Mouse (Mus musculus): ENCODE measurements at regions not wholly inside any gene's neighbourhood (a gene's known extent, or its start where the extent isn't known, plus 50 kb on each side); places are given as distances from the start of the nearest gene placed in this dataset.
"Not testable (repeated sequence)": the region's sequence is repeated elsewhere in the genome, so short reads cannot be mapped to it uniquely, and the experiment has no call there.

DNA sequence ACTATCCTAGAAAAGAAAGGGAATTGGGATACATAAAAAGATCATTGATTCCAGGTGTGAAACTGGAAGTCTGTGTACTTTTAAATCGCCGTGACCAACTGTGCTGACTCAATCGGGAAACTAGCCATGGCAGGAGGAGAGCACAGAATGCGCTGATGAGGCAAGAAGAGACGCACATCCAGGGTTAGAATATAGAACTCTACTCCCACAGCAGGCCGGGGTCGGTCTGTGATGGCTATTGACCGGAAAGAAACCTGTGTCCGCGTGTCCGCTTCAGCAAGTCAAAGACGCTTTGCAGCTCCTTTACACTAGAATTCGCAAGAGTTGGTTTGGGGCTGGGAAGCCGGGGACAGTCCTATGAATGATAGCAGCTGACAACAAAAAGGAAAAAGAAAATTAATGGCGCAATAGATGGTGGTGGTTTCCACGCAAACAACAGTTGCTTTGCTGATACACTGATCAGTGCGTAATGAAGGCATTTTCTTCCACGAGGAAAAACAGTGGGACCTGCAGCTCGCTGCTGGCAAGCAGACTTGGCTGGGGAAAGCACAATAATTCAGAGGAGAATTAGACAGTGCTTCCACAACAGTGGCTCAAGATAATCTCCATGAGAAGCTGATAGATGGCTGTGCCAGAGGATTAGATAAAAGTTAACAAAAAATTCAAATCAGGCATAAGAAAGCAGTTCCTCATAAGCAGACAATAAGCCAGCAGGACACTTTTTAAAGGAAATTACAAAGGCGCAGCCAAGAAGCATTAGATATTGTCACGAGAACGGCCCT is 1029.8 kb downstream of the Defb40 start:
- Histone ChIP-seq H3K4me1 (ENCODE audit: control insufficient read depth in 2 of 2, insufficient read depth in 2 of 2, low read length in 2 of 2, poor library complexity in 1 of 2) (no peaks in the 10 kb centered on the region), H3K4me3 (ENCODE audit: insufficient read depth in 1 of 2, low read depth in 1 of 2, low read length in 2 of 2, poor library complexity in 1 of 2, severe bottlenecking in 1 of 2) (no peak overlapping the region), H3K9ac (ENCODE audit: insufficient read depth, low read depth, low read length, poor library complexity, severe bottlenecking) (no peak overlapping the region), H3K9me3 (ENCODE audit: control insufficient read depth, insufficient read depth, low read depth, low read length) (no peaks in the 10 kb centered on the region), H3K27ac (ENCODE audit: insufficient read depth, low read depth, low read length, poor library complexity, severe bottlenecking) (no peak overlapping the region), H3K36me3 (ENCODE audit: control insufficient read depth, insufficient read depth, low read length, poor library complexity, severe bottlenecking) (no peaks in the 10 kb centered on the region)
- in situ Hi-C loops (cut with MboI; ENCODE audit: low sequenced_read_pairs in 2 of 2, unreplicated experiment in 2 of 2) = no loop called here
- TF ChIP-seq CHD2 (IDR thresholded peaks at IDR 0.05; ENCODE audit: low read depth, low read length) = no peak
- TF ChIP-seq HCFC1 (IDR thresholded peaks at IDR 0.05; ENCODE audit: borderline replicate concordance, insufficient read depth, low read length) = no peak
- no peak for DNase-seq (ENCODE audit: low read depth, low spot score)

DNA sequence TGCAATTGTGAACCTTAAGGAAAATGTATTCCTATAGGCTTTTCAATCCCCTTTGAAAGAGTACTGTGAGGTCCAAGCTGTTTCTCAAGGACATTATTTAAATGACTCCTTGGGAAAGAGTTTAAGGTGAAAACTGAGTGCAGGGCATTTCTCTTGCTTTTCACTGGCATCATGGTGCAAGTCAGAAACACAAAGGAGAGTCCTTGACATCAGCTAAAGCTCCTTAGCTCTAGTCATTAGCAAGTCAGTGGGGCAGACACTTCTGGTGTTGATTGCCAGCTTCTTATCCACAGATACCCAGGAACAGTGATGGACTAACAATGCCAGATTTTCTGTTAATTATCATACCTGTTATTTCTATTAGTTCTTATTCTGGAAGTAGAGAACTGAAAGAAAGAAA is 1043.4 kb downstream of the Defb40 start:
- Histone ChIP-seq H3K27ac (ENCODE audit: insufficient read depth, low read depth, low read length, poor library complexity, severe bottlenecking) (no peak overlapping the region), H3K9me3 (ENCODE audit: control insufficient read depth, insufficient read depth, low read depth, low read length) (no peaks in the 10 kb centered on the region), H3K9ac (ENCODE audit: insufficient read depth, low read depth, low read length, poor library complexity, severe bottlenecking) (no peak overlapping the region), H3K36me3 (ENCODE audit: control insufficient read depth, insufficient read depth, low read length, poor library complexity, severe bottlenecking) (no peaks in the 10 kb centered on the region), H3K4me3 (ENCODE audit: insufficient read depth in 1 of 2, low read depth in 1 of 2, low read length in 2 of 2, poor library complexity in 1 of 2, severe bottlenecking in 1 of 2) (no peak overlapping the region), H3K4me1 (ENCODE audit: control insufficient read depth in 2 of 2, insufficient read depth in 2 of 2, low read length in 2 of 2, poor library complexity in 1 of 2) (peaks cover 0 to 3% of the 10 kb centered on the region in 2 experiments; a peak in 1 of 4 replicates)
- in situ Hi-C loops (cut with MboI; ENCODE audit: low sequenced_read_pairs in 2 of 2, unreplicated experiment in 2 of 2) = no loop called here
- TF ChIP-seq MAFK (IDR thresholded peaks at IDR 0.05; ENCODE audit: insufficient read depth, low read depth, low read length) (no peak), ZC3H11A (IDR thresholded peaks at IDR 0.05; ENCODE audit: borderline replicate concordance, low read depth, low read length) (no peak), CHD2 (IDR thresholded peaks at IDR 0.05; ENCODE audit: low read depth, low read length) (no peak), HCFC1 (IDR thresholded peaks at IDR 0.05; ENCODE audit: borderline replicate concordance, insufficient read depth, low read length) (no peak), ZNF384 (IDR thresholded peaks at IDR 0.05; ENCODE audit: low read depth, low read length) (no peak)
- no peak for DNase-seq (ENCODE audit: low read depth, low spot score)

DNA sequence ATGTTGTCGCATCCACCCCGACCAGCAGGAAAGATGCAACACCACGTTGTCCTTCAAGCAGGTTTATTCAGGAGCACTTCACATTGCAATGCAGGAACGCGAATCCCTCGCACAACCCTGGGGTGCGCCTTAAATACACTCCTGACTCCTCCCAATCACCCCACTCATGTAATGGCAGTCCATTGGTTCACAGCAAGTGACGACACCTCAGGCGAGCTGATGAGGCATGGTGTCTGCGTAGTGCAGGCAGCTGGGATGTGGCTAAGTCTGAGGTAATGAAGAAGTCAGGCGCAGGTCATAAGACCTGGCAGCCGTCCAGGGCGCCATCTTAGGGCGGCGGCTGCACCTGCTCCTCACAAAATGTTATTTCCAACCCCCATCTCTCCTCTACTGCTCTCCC is 1068.7 kb downstream of the Defb40 start:
- in situ Hi-C loops (cut with MboI; ENCODE audit: low sequenced_read_pairs in 2 of 2, unreplicated experiment in 2 of 2) = no loop called here
- Histone ChIP-seq H3K4me3 (ENCODE audit: insufficient read depth in 1 of 2, low read depth in 1 of 2, low read length in 2 of 2, poor library complexity in 1 of 2, severe bottlenecking in 1 of 2) (no peak overlapping the region), H3K9me3 (ENCODE audit: control insufficient read depth, insufficient read depth, low read depth, low read length) (no peaks in the 10 kb centered on the region), H3K27ac (ENCODE audit: insufficient read depth, low read depth, low read length, poor library complexity, severe bottlenecking) (no peak overlapping the region), H3K9ac (ENCODE audit: insufficient read depth, low read depth, low read length, poor library complexity, severe bottlenecking) (no peak overlapping the region), H3K36me3 (ENCODE audit: control insufficient read depth, insufficient read depth, low read length, poor library complexity, severe bottlenecking) (no peaks in the 10 kb centered on the region), H3K4me1 (ENCODE audit: control insufficient read depth in 2 of 2, insufficient read depth in 2 of 2, low read length in 2 of 2, poor library complexity in 1 of 2) (no peaks in the 10 kb centered on the region)
- TF ChIP-seq HCFC1 (IDR thresholded peaks at IDR 0.05; ENCODE audit: borderline replicate concordance, insufficient read depth, low read length) = no peak
- TF ChIP-seq ZNF384 (IDR thresholded peaks at IDR 0.05; ENCODE audit: low read depth, low read length) = no peak
- no peak for TF ChIP-seq MAFK (IDR thresholded peaks at IDR 0.05; ENCODE audit: insufficient read depth, low read depth, low read length)
- TF ChIP-seq CHD2 (IDR thresholded peaks at IDR 0.05; ENCODE audit: low read depth, low read length) = no peak
- no peak for TF ChIP-seq ZC3H11A (IDR thresholded peaks at IDR 0.05; ENCODE audit: borderline replicate concordance, low read depth, low read length)
- DNase-seq (ENCODE audit: low read depth, low spot score) = peak; percentile 7

DNA sequence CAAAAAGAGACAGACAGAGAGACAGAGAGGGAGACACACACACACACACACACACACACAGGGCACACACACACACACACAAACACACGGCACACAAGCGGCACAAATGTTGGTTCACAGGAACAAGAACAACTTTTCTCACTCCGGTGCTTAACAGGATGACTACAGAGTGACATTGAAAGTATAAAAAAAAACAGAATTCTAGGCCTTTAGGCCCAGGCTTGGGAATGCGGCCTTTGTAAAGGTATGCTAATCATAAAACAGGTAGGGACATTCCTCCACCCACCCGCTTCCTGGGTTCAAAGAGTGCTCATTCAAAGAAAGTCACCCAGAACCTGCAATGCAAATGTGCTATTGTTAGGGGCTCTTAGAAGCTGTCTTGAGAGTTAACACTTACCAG is 1089.5 kb downstream of the Defb40 start:
- H3K36me3 ChIP-seq (ENCODE audit: control insufficient read depth, insufficient read depth, low read length, poor library complexity, severe bottlenecking); in situ Hi-C loops (cut with MboI; ENCODE audit: low sequenced_read_pairs in 2 of 2, unreplicated experiment in 2 of 2); H3K4me1 ChIP-seq (ENCODE audit: control insufficient read depth in 2 of 2, insufficient read depth in 2 of 2, low read length in 2 of 2, poor library complexity in 1 of 2); H3K4me3 ChIP-seq (ENCODE audit: insufficient read depth in 1 of 2, low read depth in 1 of 2, low read length in 2 of 2, poor library complexity in 1 of 2, severe bottlenecking in 1 of 2); H3K9ac ChIP-seq (ENCODE audit: insufficient read depth, low read depth, low read length, poor library complexity, severe bottlenecking); H3K9me3 ChIP-seq (ENCODE audit: control insufficient read depth, insufficient read depth, low read depth, low read length): not testable (repeated sequence)
- H3K27ac ChIP-seq (ENCODE audit: insufficient read depth, low read depth, low read length, poor library complexity, severe bottlenecking) = peak overlapping the region; percentile 65; the same call in 1 of the 2 replicates
- peak; percentile 62; the same call in 1 of the 2 replicates for TF ChIP-seq ZNF384 (IDR thresholded peaks at IDR 0.05; ENCODE audit: low read depth, low read length)
- DNase-seq (ENCODE audit: low read depth, low spot score) = peak; percentile 19

DNA sequence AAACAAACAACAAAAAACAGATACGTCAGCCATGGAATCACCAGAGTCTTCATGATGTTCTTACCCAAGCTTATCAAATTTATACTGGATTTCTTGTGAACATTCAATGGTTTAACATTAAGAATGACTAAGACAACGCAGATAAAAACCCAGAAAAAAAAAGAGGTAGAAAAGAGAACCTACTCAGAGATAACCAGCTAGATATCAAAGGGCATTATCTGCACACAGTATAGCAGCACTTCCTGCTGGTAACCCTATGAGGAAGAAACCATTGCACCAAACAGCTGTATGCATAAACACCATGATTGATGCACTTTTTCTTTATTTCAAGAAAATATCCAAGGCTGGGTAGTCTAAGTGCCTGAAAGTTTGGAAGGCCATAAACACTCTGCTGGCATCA is 1114.7 kb downstream of the Defb40 start:
- TF ChIP-seq CHD2 (IDR thresholded peaks at IDR 0.05; ENCODE audit: low read depth, low read length) = no peak
- TF ChIP-seq HCFC1 (IDR thresholded peaks at IDR 0.05; ENCODE audit: borderline replicate concordance, insufficient read depth, low read length) = no peak
- no peak for TF ChIP-seq ZNF384 (IDR thresholded peaks at IDR 0.05; ENCODE audit: low read depth, low read length)
- TF ChIP-seq ZC3H11A (IDR thresholded peaks at IDR 0.05; ENCODE audit: borderline replicate concordance, low read depth, low read length) = no peak
- TF ChIP-seq MAFK (IDR thresholded peaks at IDR 0.05; ENCODE audit: insufficient read depth, low read depth, low read length) = no peak
- in situ Hi-C loops (cut with MboI; ENCODE audit: low sequenced_read_pairs in 2 of 2, unreplicated experiment in 2 of 2) = no loop called here
- no peaks in the 10 kb centered on the region for H3K36me3 ChIP-seq (ENCODE audit: control insufficient read depth, insufficient read depth, low read length, poor library complexity, severe bottlenecking)
- H3K9ac ChIP-seq (ENCODE audit: insufficient read depth, low read depth, low read length, poor library complexity, severe bottlenecking) = no peak overlapping the region
- H3K9me3 ChIP-seq (ENCODE audit: control insufficient read depth, insufficient read depth, low read depth, low read length) = no peaks in the 10 kb centered on the region
- H3K4me1 ChIP-seq (ENCODE audit: control insufficient read depth in 2 of 2, insufficient read depth in 2 of 2, low read length in 2 of 2, poor library complexity in 1 of 2) = no peaks in the 10 kb centered on the region
- no peak overlapping the region for H3K4me3 ChIP-seq (ENCODE audit: insufficient read depth in 1 of 2, low read depth in 1 of 2, low read length in 2 of 2, poor library complexity in 1 of 2, severe bottlenecking in 1 of 2)
- H3K27ac ChIP-seq (ENCODE audit: insufficient read depth, low read depth, low read length, poor library complexity, severe bottlenecking) = no peak overlapping the region
- DNase-seq (ENCODE audit: low read depth, low spot score) = no peak
